Mouse (Mus musculus) embryonic fibroblast, embryonic 13.5 days (primary cell): ENCODE measurements around the gene Lyrm7.

Experiments
- CTCF ChIP-seq: IDR thresholded peaks from 2 replicates; pipeline ENCODE4 v1.5.1; 2011; ENCODE audit warnings: mild to moderate bottlenecking, control low read depth, low read length, moderate library complexity, borderline replicate concordance; ENCODE audit not compliant: insufficient read depth
- POLR2A ChIP-seq: IDR thresholded peaks from 2 replicates; pipeline ENCODE4 v1.6.1; 2011; ENCODE audit warnings: low read depth, mild to moderate bottlenecking, control low read depth, low read length, moderate library complexity

DNA sequence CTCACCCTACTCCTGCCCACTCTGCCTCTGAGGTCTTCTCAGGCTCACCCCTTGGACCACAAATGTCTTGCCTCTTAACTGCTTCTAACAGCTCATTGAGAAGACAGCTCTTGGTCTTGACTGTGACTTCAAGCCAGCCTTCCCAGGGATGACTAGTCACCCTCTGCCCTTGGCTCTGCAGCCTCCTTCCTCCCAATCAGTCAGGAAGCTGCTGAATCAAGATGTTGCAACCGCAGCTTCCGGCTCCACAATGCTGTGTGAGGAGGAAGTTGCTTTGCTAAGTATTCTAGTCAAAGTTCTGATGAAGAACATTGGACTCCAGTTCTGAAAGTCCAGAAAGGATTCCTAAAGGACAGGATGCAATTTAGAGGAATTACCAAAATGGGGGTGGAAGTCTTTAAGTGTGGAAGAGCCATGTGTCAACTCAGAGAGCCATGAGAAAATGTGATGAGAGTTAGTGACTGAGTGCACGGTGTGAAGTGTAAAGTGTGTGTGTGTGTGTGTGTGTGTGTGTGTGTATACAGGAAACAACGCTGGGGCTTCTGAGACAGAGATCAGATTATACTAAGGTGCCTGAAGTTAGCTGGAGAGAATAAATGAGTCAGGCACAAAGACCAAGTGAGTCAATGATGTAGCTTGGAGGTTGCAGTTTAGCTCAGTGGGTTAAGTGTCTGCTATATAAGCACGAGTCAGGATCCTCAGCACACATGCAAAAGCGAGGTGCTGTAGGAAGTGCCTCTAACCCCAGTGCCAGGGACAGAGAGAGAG is 58.7 kb downstream of the Lyrm7 start:
- TF ChIP-seq POLR2A (no peak), CTCF (no peak)
